Mouse (Mus musculus) ES-E14 (cell line): Measurements from ENCODE around the gene Hrh3. TPM values are rescaled to one million over a fixed set of nuclear protein-coding genes. Genes with fewer than 3 reads are reported as not detected.

ENCODE experiments used
- DNase-seq: peaks from one replicate; pipeline ENCODE4 v3.0.0-alpha.2; 2013; ENCODE audit warnings: low read depth, low spot score
- H3K27ac ChIP-seq: 2 replicates; pipeline ENCODE4 v1.5.1; 2012; ENCODE audit warnings: low read depth, mild to moderate bottlenecking, low read length, moderate library complexity, mixed read lengths; ENCODE audit not compliant: poor library complexity, insufficient read depth, severe bottlenecking
- H3K36me3 ChIP-seq: 2 replicates; pipeline ENCODE4 v1.6.1; 2012; ENCODE audit warnings: mild to moderate bottlenecking, low read length, moderate library complexity, mixed read lengths; ENCODE audit not compliant: control insufficient read depth, poor library complexity, insufficient read depth, severe bottlenecking
- H3K4me1 ChIP-seq, 2 experiments: fragments of 150-350 bp in 1 of 2; sonication (generic) in 1 of 2; 2 replicates each; pipeline ENCODE4 v1.6.1; 2012; ENCODE audit warnings: low read length in 2 of 2, mild to moderate bottlenecking in 1 of 2, mixed read lengths in 1 of 2; ENCODE audit not compliant: control insufficient read depth in 2 of 2, insufficient read depth in 2 of 2, poor library complexity in 1 of 2
- H3K4me3 ChIP-seq, 2 experiments: fragments of 150-350 bp in 1 of 2; sonication (generic) in 1 of 2; 2 replicates each; pipeline ENCODE4 v1.5.1; 2012; ENCODE audit warnings: low read length in 2 of 2, low read depth in 1 of 2, mild to moderate bottlenecking in 1 of 2, mixed read lengths in 1 of 2; ENCODE audit not compliant: insufficient read depth in 1 of 2, poor library complexity in 1 of 2, severe bottlenecking in 1 of 2
- H3K9ac ChIP-seq: 2 replicates; pipeline ENCODE4 v1.6.1; 2012; ENCODE audit warnings: low read depth, mild to moderate bottlenecking, low read length, mixed read lengths; ENCODE audit not compliant: poor library complexity, insufficient read depth, severe bottlenecking
- H3K9me3 ChIP-seq: fragments of 150-350 bp; sonication (generic); 2 replicates; pipeline ENCODE4 v1.6.1; 2012; ENCODE audit warnings: low read depth, mild to moderate bottlenecking, low read length; ENCODE audit not compliant: control insufficient read depth, insufficient read depth
- CHD2 ChIP-seq: IDR thresholded peaks from 2 replicates; pipeline ENCODE4 v1.6.1; 2014; ENCODE audit warnings: mild to moderate bottlenecking, low read depth, low read length, inconsistent platforms
- HCFC1 ChIP-seq: IDR thresholded peaks from 2 replicates; pipeline ENCODE4 v1.6.1; 2012; ENCODE audit warnings: low read length, inconsistent platforms, borderline replicate concordance; ENCODE audit not compliant: insufficient read depth
- MAFK ChIP-seq: IDR thresholded peaks from 2 replicates; pipeline ENCODE4 v1.6.1; 2014; ENCODE audit warnings: mild to moderate bottlenecking, low read depth, low read length, inconsistent platforms; ENCODE audit not compliant: insufficient read depth
- ZC3H11A ChIP-seq: IDR thresholded peaks from 2 replicates; pipeline ENCODE4 v1.6.1; 2012; ENCODE audit warnings: low read depth, mild to moderate bottlenecking, inconsistent platforms, low read length, borderline replicate concordance
- ZNF384 ChIP-seq: IDR thresholded peaks from 2 replicates; pipeline ENCODE4 v1.6.1; 2012; ENCODE audit warnings: low read depth, low read length, inconsistent platforms
- in situ Hi-C, 2 experiments: fragments of 600-800 bp; cut with MboI; formaldehyde crosslinking; loops; one replicate each; pipeline ENCODE4 v1.15.1; 2025; ENCODE audit warnings: low sequenced_read_pairs in 2 of 2, inconsistent platforms in 1 of 2; ENCODE audit not compliant: unreplicated experiment in 2 of 2
- total RNA-seq: library from RNA; depleted of rRNA; stranded (reverse); fragments of 300-350 nt; gene quantifications from 2 replicates; pipeline ENCODE4 v1.2.3, GENCODE M21; 2012; rRNA removed

Gene Hrh3
- 0.49 and 1.1 TPM in 2 replicates for total RNA-seq

DNA sequence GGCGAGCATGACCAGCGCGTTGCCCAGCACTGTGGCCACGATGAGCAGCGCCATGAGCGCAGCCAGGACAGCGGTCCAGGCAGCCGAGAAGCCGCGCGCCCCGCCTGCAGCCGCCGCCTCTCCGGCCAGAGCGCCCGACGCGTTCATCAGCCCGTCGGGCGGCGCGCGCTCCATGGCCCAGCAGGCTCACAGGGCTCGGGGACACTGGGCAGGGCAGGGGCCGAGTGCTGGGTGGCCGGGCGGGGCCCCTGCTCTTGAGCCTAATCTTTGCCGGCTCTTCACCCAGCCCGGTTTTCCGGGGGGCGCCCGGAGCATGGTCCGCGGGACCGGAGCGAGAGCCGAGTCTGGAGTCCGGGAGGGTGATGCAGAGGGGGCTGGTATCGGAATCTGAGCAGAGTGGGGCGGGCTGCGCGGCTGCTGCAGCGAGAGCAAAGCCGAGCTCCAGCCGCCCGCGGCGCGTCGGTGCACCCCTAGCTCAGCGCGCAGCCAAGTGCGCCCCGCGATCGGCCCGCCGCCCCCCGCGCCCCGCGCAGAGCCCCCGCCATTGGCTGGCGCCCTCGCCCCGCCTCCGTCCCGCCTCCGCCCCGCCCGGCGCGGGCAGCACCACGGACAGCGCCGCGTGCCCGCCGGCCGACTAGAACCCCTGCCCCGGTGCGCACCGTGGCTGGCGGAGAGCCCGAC, at the start of gene Hrh3:
TSS of gene Hrh3 (minus strand) at position 511 of the 681 bp plus-strand sequence.
- no peak within 1 kb of the TSS for H3K27ac ChIP-seq

DNA sequence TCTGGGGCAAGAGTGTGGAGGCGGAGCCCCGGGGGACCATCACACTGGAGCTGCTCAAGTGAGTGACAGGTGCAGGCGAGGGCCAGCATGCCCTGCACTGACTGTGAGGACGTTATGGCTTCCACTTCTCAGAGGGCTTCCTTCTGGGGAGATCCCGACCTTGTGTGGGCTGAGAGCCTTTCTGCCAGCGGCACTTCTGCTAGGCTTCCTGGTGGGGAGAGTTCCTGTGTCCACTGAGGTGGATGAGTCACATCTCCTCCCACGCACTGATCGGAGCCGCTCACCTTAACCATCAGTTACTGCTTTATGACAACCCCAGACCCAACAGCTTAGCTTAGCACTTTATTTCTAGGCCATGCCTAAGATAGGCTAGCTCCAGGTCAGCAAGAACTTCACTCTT, 44.3 kb upstream of the Hrh3 start:
- in situ Hi-C loops = no loop called here
- H3K4me1 ChIP-seq = no peaks in the 10 kb centered on the region
- no peak overlapping the region for H3K27ac ChIP-seq
- no peak overlapping the region for H3K9ac ChIP-seq
- DNase-seq = no peak
- H3K9me3 ChIP-seq = no peaks in the 10 kb centered on the region
- peaks cover 20% of the 10 kb centered on the region for H3K36me3 ChIP-seq
- TF ChIP-seq CHD2 (no peak), MAFK (no peak), HCFC1 (no peak), ZNF384 (no peak), ZC3H11A (no peak)
- H3K4me3 ChIP-seq = no peak overlapping the region

More for the DNA sequence above, at the start of gene Hrh3:
- TF ChIP-seq HCFC1 = no peak; the same call in 1 of the 2 replicates
- TF ChIP-seq CHD2 = no peak
- TF ChIP-seq MAFK = no peak
- TF ChIP-seq ZNF384 = no peak
- no peak for TF ChIP-seq ZC3H11A
- Histone ChIP-seq H3K4me3 (peak within 1 kb of the TSS; percentile 70 to 81), H3K9ac (peak within 1 kb of the TSS; percentile 45), H3K36me3 (no peaks in the 10 kb centered on the region), H3K4me1 (peaks cover 4 to 25% of the 10 kb centered on the region in 2 experiments; a peak in 2 of 4 replicates), H3K9me3 (no peaks in the 10 kb centered on the region)
- no peak for DNase-seq
- in situ Hi-C loops = no loop called here

DNA sequence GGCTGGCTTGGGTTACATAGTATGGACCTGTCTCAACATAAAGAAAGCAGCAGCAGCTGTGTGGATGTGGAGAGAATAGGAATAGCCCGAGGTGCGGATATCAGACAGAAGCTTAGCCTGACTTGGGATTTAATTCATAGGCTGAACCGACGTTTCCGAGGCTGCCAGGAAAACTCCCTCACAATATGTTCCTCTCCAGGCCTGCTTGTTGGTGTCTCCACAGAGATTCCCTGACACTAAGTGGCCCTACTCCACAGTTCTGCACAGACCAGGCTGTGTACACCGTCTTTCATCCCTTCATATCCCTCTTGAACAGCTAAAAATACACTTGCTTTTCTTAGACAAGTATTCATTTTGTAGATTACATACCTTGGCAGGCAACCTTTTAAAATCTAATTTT, 43.1 kb upstream of the Hrh3 start:
- Histone ChIP-seq H3K4me1 (no peaks in the 10 kb centered on the region), H3K36me3 (peaks cover 17% of the 10 kb centered on the region), H3K4me3 (no peak overlapping the region), H3K9me3 (no peaks in the 10 kb centered on the region), H3K27ac (no peak overlapping the region), H3K9ac (no peak overlapping the region)
- no peak for TF ChIP-seq ZC3H11A
- no peak for TF ChIP-seq CHD2
- no peak for TF ChIP-seq MAFK
- no peak for TF ChIP-seq HCFC1
- in situ Hi-C loops = no loop called here
- no peak for DNase-seq

DNA sequence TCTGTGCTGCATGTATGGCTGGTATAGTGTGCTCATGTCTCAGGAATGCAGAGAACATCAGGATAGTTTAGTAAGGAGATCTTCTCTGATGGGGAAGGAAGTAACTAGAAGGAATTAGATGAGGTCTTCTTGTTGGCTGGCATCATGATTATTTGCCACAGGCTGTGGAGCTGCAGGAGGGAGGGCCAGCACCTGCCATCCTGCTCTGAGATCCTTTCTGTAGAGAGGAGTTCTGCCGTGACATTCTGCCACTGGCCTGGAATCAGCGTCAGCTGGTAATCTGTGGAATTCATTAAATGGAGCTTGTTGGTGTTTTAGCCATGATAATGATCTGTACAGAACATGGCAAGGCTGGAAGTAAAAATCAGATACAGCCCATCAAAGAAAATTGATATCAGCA, 41.8 kb upstream of the Hrh3 start:
- Histone ChIP-seq H3K9ac (no peak overlapping the region), H3K4me3 (no peak overlapping the region), H3K4me1 (no peaks in the 10 kb centered on the region), H3K27ac (no peak overlapping the region), H3K9me3 (no peaks in the 10 kb centered on the region), H3K36me3 (peaks cover 17% of the 10 kb centered on the region)
- no peak for TF ChIP-seq ZNF384
- no peak for TF ChIP-seq MAFK
- no peak for TF ChIP-seq HCFC1
- no peak for TF ChIP-seq ZC3H11A
- no peak for TF ChIP-seq CHD2
- DNase-seq = no peak
- in situ Hi-C loops = no loop called here

DNA sequence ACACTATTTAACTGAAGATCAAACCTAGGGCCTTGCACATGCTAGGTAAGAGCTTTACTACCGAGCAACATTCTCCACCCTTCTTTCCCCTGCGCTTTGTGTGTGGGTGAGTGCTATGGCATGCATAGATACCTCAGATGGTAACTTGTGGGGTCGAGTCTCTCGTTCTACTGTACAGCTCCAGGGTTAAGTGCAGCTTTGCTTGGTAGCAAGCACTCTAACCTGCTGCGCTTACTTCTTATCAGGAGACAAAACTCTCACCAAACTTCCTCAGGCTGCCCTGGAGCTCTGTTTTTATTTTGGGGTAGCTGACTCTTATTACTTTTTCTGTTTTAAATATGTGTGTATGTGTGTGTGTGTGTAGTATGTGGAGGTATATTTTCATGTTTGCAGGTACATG, 31.1 kb upstream of the Hrh3 start:
- no peak for DNase-seq
- Histone ChIP-seq H3K9me3 (no peaks in the 10 kb centered on the region), H3K27ac (no peak overlapping the region), H3K36me3 (no peaks in the 10 kb centered on the region), H3K4me1 (no peaks in the 10 kb centered on the region), H3K9ac (no peak overlapping the region), H3K4me3 (no peak overlapping the region)
- in situ Hi-C loops = no loop called here
- TF ChIP-seq HCFC1 (no peak), ZNF384 (no peak), ZC3H11A (no peak), CHD2 (no peak), MAFK (no peak)
